Mouse (Mus musculus): ENCODE results near the gene Fam98c. TPM values are rescaled to one million over a fixed set of nuclear protein-coding genes. Genes with fewer than 3 reads are reported as not detected.

The Fam98c gene
- 34.4 TPM for total RNA-seq (2023)

GRCm38 (mm10) chr7:29155838-29156782 is at the start of gene Fam98c:
Gene Fam98c, minus strand, starts transcription at chr7:29156234.

GRCm38 (mm10) chr7:29180077-29180853 is 24.2 kb upstream of the Fam98c start, which contains the start of gene Psmd8:
Gene Psmd8, minus strand, starts transcription at chr7:29180701.

GRCm38 (mm10) chr7:29170066-29170754 is 14.2 kb upstream of the Fam98c start, which contains the start of the genes Ggn and Spred3:
Gene Ggn, plus strand, starts transcription at chr7:29170210.
Gene Spred3, minus strand, starts transcription at chr7:29170411.

GRCm38 (mm10) chr7:29134693-29135386 is 21.2 kb downstream of the Fam98c start, which contains the start of gene Rasgrp4:
Gene Rasgrp4, plus strand, starts transcription at chr7:29134851.

GRCm38 (mm10) chr7:29124970-29125369 is 31.1 kb downstream of the Fam98c start, which contains the start of gene Ryr1:
Gene Ryr1, minus strand, starts transcription at chr7:29125179.

Other genes starting within 250 kb of the Fam98c start
- gene Actn4, start 193.9 kb downstream of the Fam98c start, total RNA-seq (2023), result 149 TPM
- gene Eif3k, start 174.4 kb downstream of the Fam98c start, total RNA-seq (2023), result 317 TPM
- gene Map4k1, start 174.2 kb downstream of the Fam98c start, total RNA-seq (2023), result 104 TPM
- 0.09 TPM for gene Ryr1, start 31.1 kb downstream of the Fam98c start, total RNA-seq (2023)
- gene Rasgrp4, start 21.4 kb downstream of the Fam98c start, total RNA-seq (2023), result 2.7 TPM
- not detected for gene Ggn, start 14.0 kb upstream of the Fam98c start, total RNA-seq (2023)
- 2.6 TPM for gene Spred3, start 14.2 kb upstream of the Fam98c start, total RNA-seq (2023)
- 144 TPM for gene Psmd8, start 24.5 kb upstream of the Fam98c start, total RNA-seq (2023)
- gene Catsperg1, start 57.8 kb upstream of the Fam98c start, total RNA-seq (2023), result 0.83 TPM
- gene Kcnk6, start 76.3 kb upstream of the Fam98c start, total RNA-seq (2023), result 0.31 TPM
- 20.1 TPM for gene Yif1b, start 82.1 kb upstream of the Fam98c start, total RNA-seq (2023)
- 1.4 TPM for gene 2200002D01Rik, start 92.2 kb upstream of the Fam98c start, total RNA-seq (2023)
- 56.9 TPM for gene Spint2, start 125.7 kb upstream of the Fam98c start, total RNA-seq (2023)
- not detected for gene Ppp1r14a, start 133.1 kb upstream of the Fam98c start, total RNA-seq (2023)
- not detected for gene Dpf1, start 147.7 kb upstream of the Fam98c start, total RNA-seq (2023)

Data from CD8-positive naive resting alpha-beta T cell, adult 57 days (primary cell).